Mouse (Mus musculus) lung, embryonic 14.5 days (tissue): ENCODE measurements around the gene Cdca7l. TPM values are rescaled to one million over a fixed set of nuclear protein-coding genes. Genes with fewer than 3 reads are reported as not detected.
"Not testable (repeated sequence)": the region's sequence is repeated elsewhere in the genome, so short reads cannot be mapped to it uniquely, and the experiment has no call there.

Experiments used
- ATAC-seq: fragments of 200-750 bp; cut with Nextera tagmentation; 2 replicates; pipeline ENCODE4 v1.8.0; 2017; ENCODE audit warnings: mild to moderate bottlenecking, moderate TSS enrichment, moderate library complexity; ENCODE audit not compliant: insufficient read depth
- DNase-seq: peaks from one replicate; pipeline ENCODE4 v3.0.0-alpha.2; 2015
- H3K27ac ChIP-seq: fragments of 300-500 bp; sonication (generic); 2 replicates; pipeline ENCODE4 v1.5.1; 2014; ENCODE audit warnings: low read depth, mild to moderate bottlenecking, moderate library complexity
- H3K27me3 ChIP-seq: fragments of 300-500 bp; sonication (generic); 2 replicates; pipeline ENCODE4 v1.6.1; 2014; ENCODE audit warnings: low read length, control low read depth; ENCODE audit not compliant: insufficient read depth
- H3K36me3 ChIP-seq: fragments of 300-500 bp; sonication (generic); 2 replicates; pipeline ENCODE4 v1.6.1; 2014; ENCODE audit warnings: control low read depth; ENCODE audit not compliant: insufficient read depth
- H3K4me1 ChIP-seq: fragments of 300-500 bp; sonication (generic); 2 replicates; pipeline ENCODE4 v1.6.1; 2014; ENCODE audit warnings: antibody characterized with exemption, control low read depth; ENCODE audit not compliant: insufficient read depth
- H3K4me2 ChIP-seq: fragments of 300-500 bp; sonication (generic); 2 replicates; pipeline ENCODE4 v1.6.1; 2014; ENCODE audit warnings: mild to moderate bottlenecking
- H3K4me3 ChIP-seq: fragments of 300-500 bp; sonication (generic); 2 replicates; pipeline ENCODE4 v1.5.1; 2014; ENCODE audit warnings: low read depth, low read length
- H3K9ac ChIP-seq: fragments of 300-500 bp; sonication (generic); 2 replicates; pipeline ENCODE4 v1.6.1; 2014
- H3K9me3 ChIP-seq: fragments of 300-500 bp; sonication (generic); 2 replicates; pipeline ENCODE4 v1.6.1; 2016; ENCODE audit warnings: low read depth, low read length, control low read depth
- CTCF ChIP-seq: IDR thresholded peaks from 2 replicates; pipeline ENCODE4 v1.5.1; 2016; ENCODE audit warnings: antibody characterized with exemption, low read depth
- WGBS: fragments of 180-500 bp; shearing (Covaris S2); extraction: QIAGEN DNeasy Blood & Tissue Kit; methylation state at CpG from one replicate; pipeline ENCODE4 v1.1.7; 2014; 5-methylcytosine and 5-hydroxymethylcytosine counted together
- polyA plus RNA-seq: library from polyadenylated mRNA; unstranded; fragments of >200 nt; fragmentation: Nextera tagmentation; extraction: Ambion mirVana; gene quantifications from 2 replicates; pipeline ENCODE4 v1.2.1, GENCODE M21; 2014

Cdca7l gene
- polyA plus RNA-seq, 1 experiment from 2014 or later, result 71.5 TPM

DNA sequence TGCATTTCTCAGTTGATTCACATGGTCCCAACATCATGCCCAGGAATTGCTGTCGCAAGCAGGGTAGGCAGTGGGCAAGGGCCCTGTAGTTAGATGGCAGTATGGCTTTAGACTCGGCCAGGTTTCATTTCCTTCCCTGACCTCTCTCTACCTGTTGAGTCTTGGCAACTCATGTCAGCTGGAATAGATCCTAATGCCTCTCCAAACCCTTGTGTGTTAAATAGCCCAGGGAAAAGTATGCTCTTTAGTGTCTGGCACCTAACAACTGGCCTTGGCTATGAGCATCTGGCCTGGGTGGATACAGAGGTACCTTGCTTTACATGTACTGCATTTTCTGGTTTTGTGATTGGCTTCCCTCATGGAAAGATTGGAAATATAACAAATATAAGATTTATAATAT lies 80.5 kb downstream of the Cdca7l start:
- H3K9me3 ChIP-seq, result no peaks in the 10 kb centered on the region
- H3K36me3 ChIP-seq, result peaks cover 8% of the 10 kb centered on the region; the same call in 1 of the 2 replicates
- no peak overlapping the region for H3K9ac ChIP-seq
- WGBS, result 89% methylated on average over 2 of the region's 2 CpGs
- DNase-seq, result no peak
- TF ChIP-seq CTCF, result no peak
- no peak overlapping the region for H3K4me3 ChIP-seq
- H3K27me3 ChIP-seq, result no peaks in the 10 kb centered on the region
- H3K27ac ChIP-seq, result no peak overlapping the region
- ATAC-seq, result no peak
- no peaks in the 10 kb centered on the region for H3K4me1 ChIP-seq
- H3K4me2 ChIP-seq, result no peak overlapping the region

DNA sequence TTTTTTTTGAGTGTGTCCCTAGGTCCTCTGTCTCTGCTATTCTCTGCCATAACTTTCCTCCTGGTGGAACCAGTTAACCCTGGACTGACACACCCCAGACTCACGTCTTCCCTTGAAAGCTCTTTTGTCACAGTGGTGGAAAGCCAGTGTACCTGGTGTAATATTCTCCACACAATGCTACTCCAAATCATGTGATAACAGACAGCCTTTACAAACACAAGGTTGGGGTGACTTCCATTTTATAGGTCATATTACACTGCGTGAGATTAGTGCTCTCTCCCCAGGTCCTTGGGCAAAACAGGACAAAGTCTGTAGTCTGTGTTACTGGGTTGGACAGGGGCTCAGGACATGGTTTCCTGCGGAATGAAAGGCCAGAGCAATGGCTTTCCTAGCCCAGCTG lies 83.3 kb downstream of the Cdca7l start:
- no peak overlapping the region for H3K4me3 ChIP-seq
- H3K27ac ChIP-seq, result no peak overlapping the region
- 73% methylated on average over 3 of the region's 3 CpGs for WGBS
- H3K4me1 ChIP-seq, result no peaks in the 10 kb centered on the region
- no peak for DNase-seq
- H3K36me3 ChIP-seq, result no peaks in the 10 kb centered on the region
- no peaks in the 10 kb centered on the region for H3K9me3 ChIP-seq
- no peaks in the 10 kb centered on the region for H3K27me3 ChIP-seq
- ATAC-seq, result no peak
- no peak overlapping the region for H3K9ac ChIP-seq
- H3K4me2 ChIP-seq, result no peak overlapping the region
- TF ChIP-seq CTCF, result no peak

DNA sequence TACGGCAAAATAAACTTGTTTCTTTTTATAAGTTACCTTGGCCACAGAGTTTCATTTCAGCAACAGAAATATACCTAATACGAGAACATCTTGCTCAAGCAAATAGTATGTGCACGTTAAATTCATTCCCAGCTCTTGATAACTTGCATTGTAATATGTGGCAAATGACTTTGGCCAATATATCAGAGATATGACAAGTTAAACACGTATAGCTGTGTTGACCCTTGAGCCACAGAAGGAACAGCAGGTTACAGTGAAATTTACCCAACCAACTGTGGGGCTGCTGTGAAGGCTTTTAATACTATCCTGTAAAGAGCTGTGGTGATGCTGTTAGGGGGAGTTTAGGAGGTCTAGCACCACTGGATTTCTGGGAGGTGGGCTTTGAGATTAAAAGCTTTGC lies 96.7 kb downstream of the Cdca7l start:
- not testable (repeated sequence) for H3K4me1 ChIP-seq, H3K9me3 ChIP-seq, H3K4me2 ChIP-seq, ATAC-seq, H3K4me3 ChIP-seq, H3K27ac ChIP-seq, H3K9ac ChIP-seq, H3K27me3 ChIP-seq, H3K36me3 ChIP-seq, DNase-seq
- no CpG with 5 or more reads among the region's 4 CpGs for WGBS

DNA sequence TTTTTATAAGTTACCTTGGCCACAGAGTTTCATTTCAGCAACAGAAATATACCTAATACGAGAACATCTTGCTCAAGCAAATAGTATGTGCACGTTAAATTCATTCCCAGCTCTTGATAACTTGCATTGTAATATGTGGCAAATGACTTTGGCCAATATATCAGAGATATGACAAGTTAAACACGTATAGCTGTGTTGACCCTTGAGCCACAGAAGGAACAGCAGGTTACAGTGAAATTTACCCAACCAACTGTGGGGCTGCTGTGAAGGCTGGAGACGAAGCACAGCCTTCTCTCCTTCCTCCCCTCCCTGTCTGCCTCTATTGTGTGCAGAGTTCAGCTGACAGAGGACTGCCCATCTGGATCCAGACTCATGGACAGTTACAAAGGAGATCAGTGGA lies 97.3 kb downstream of the Cdca7l start:
- not testable (repeated sequence) for H3K9me3 ChIP-seq, ATAC-seq, H3K36me3 ChIP-seq, H3K4me3 ChIP-seq, H3K27ac ChIP-seq, H3K27me3 ChIP-seq, DNase-seq, H3K4me2 ChIP-seq, H3K4me1 ChIP-seq, H3K9ac ChIP-seq
- WGBS, result 47% methylated on average over 1 of the region's 4 CpGs

DNA sequence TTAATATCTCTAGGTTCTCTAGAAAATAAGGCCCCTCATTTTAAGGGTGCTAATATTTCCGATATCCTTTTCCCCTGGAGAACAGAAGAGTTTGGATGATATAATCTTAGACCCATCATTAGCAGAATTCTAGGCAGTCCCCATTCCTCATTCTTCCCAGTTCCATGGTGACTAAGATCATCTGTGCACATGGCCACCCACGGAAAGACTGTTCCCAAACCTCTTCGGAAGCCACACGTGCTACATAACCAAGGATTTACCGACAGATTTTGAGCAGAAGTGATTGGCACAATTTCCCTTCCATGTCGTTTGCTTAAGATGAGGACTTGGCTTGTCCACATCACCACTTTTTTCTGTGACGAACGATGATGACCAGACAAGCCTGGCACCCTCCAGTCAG lies 99.6 kb downstream of the Cdca7l start:
- H3K4me3 ChIP-seq, result no peak overlapping the region
- no peak overlapping the region for H3K27ac ChIP-seq
- DNase-seq, result no peak
- H3K27me3 ChIP-seq, result no peaks in the 10 kb centered on the region
- WGBS, result 86% methylated on average over 8 of the region's 8 CpGs
- H3K4me1 ChIP-seq, result no peaks in the 10 kb centered on the region
- no peak for ATAC-seq
- no peaks in the 10 kb centered on the region for H3K9me3 ChIP-seq
- H3K4me2 ChIP-seq, result no peak overlapping the region
- H3K36me3 ChIP-seq, result no peaks in the 10 kb centered on the region
- TF ChIP-seq CTCF, result no peak
- H3K9ac ChIP-seq, result no peak overlapping the region

DNA sequence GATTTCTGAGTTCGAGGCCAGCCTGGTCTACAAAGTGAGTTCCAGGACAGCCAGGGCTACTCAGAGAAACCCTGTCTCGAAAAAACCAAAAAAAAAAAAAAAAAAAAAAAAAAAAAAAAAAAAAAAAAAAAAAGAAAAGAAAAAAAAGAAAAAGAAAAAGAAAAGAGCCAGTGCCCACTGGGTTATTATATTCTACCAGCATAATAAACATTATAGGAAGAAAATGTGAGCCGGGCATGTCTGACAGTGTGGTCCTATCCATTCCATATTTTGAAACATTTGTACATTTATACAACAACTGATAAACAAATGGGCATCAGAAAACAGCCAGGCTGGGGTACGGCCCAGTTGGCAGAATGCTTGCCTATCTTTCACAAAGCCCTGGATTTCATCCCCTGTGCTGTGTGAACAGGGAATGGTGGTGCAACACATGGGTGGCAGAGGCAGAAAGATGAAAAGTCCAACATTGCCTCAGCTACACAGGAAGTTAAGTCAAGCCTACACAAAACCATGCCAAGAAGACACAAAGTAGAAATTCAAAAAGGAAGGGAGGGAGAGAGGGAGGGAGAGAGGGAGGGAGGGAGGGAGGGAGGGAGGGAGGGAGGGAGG lies 101.2 kb downstream of the Cdca7l start:
- H3K27ac ChIP-seq, H3K9me3 ChIP-seq, H3K27me3 ChIP-seq, DNase-seq, H3K4me1 ChIP-seq, ATAC-seq, H3K4me2 ChIP-seq, H3K36me3 ChIP-seq, H3K9ac ChIP-seq, H3K4me3 ChIP-seq: not testable (repeated sequence)
- WGBS, result 75% methylated on average over 4 of the region's 4 CpGs

DNA sequence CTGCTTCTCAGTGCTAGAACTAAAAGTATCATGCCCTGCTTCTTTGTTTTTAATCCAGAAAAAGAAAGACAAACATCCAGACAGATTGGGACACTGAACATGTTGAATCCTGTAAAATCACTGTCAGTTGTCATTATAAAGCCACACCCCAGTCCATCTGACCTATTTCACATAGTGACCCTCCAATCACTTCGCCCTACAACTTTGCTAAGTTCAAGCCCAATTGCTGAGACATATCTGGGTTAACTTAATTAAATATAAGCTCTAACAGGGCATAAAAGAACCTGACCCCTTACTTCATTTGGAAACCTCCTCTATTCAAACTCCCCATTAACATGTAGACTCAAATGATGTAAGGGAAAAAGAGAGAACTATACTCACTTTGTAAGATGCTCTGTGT lies 107.3 kb downstream of the Cdca7l start:
- TF ChIP-seq CTCF, result no peak
- ATAC-seq (no peak), DNase-seq (no peak)
- WGBS, result 81% methylated on average over 1 of the region's 1 CpGs
- H3K36me3 ChIP-seq, result no peaks in the 10 kb centered on the region
- no peaks in the 10 kb centered on the region for H3K27me3 ChIP-seq
- H3K9me3 ChIP-seq, result no peaks in the 10 kb centered on the region
- no peaks in the 10 kb centered on the region for H3K4me1 ChIP-seq
- H3K9ac ChIP-seq, result no peak overlapping the region
- H3K4me2 ChIP-seq, result no peak overlapping the region
- H3K27ac ChIP-seq, result no peak overlapping the region
- H3K4me3 ChIP-seq, result no peak overlapping the region
